Mouse (Mus musculus): ENCODE measurements at regions not wholly inside any gene's neighbourhood (a gene's known extent, or its start where the extent isn't known, plus 50 kb on each side); places are given as distances from the start of the nearest gene placed in this dataset.

DNA sequence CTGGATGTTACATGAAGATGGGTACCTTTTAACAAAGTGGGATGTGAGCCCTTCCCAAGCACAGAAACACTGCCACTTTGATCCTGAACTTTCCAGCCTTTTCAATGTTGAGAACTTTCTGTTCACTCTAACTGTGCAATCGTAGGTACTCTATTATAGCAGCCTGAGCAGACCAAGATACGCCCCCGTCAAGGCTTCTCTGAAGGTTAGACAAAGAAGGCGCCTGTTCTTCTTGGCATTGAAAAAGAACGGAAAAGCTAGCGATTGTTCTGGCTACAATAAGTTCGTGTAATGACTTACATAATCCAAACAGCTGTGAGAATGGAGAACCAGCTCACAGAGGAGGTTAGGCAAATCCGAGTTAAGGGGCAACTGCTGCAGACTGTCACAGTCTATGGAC, 305.9 kb upstream of the Cxcr4 start:
- WGBS: 65% methylated on average over 8 of the region's 8 CpGs
- Histone ChIP-seq H3K4me3 (ENCODE audit: low read depth, low read length) (no peak overlapping the region), H3K27ac (ENCODE audit: low read depth, low read length) (no peak overlapping the region), H3K4me2 (no peak overlapping the region), H3K27me3 (ENCODE audit: control insufficient read depth, insufficient read depth, low read length) (no peaks in the 10 kb centered on the region), H3K4me1 (ENCODE audit: control insufficient read depth, insufficient read depth, low read length) (no peaks in the 10 kb centered on the region), H3K36me3 (ENCODE audit: control insufficient read depth, insufficient read depth, low read length) (no peaks in the 10 kb centered on the region), H3K9ac (ENCODE audit: low read length) (no peak overlapping the region), H3K9me3 (ENCODE audit: control insufficient read depth, low read length) (no peaks in the 10 kb centered on the region)
- DNase-seq (ENCODE audit: low spot score, missing footprints) (no peak), ATAC-seq (ENCODE audit: low FRiP score) (no peak)

GRCm38 (mm10) chr1:128894546-128894945, 302.5 kb upstream of the Cxcr4 start:
- Histone ChIP-seq H3K9ac (ENCODE audit: low read length) (no peak overlapping the region), H3K4me2 (no peak overlapping the region), H3K36me3 (ENCODE audit: control insufficient read depth, insufficient read depth, low read length) (no peaks in the 10 kb centered on the region), H3K9me3 (ENCODE audit: control insufficient read depth, low read length) (no peaks in the 10 kb centered on the region), H3K27ac (ENCODE audit: low read depth, low read length) (no peak overlapping the region), H3K4me3 (ENCODE audit: low read depth, low read length) (no peak overlapping the region), H3K27me3 (ENCODE audit: control insufficient read depth, insufficient read depth, low read length) (no peaks in the 10 kb centered on the region), H3K4me1 (ENCODE audit: control insufficient read depth, insufficient read depth, low read length) (no peaks in the 10 kb centered on the region)
- 86% methylated on average over 5 of the region's 5 CpGs for WGBS
- ATAC-seq (ENCODE audit: low FRiP score) (no peak), DNase-seq (ENCODE audit: low spot score, missing footprints) (no peak)

DNA sequence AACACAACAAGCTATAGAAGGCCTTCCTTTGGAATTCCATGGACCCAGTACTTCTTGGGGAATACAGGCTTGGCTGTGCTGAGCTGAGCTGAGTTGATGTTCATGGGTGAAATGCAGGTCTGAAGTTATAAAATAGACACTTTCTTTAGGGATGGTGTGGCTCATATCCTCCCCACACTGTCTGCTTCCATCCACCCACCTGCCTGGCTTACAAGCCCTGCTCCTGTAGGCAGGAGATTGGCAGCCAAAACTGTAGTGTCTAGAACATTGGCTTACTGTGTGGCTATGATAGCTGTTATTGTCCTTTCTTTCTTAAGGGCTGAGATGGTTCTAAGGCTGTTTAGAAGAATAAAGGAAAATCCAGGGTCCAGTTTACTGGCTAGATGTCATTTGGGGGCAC, 286.2 kb upstream of the Cxcr4 start:
- Histone ChIP-seq H3K27ac (ENCODE audit: low read depth, low read length) (no peak overlapping the region), H3K9ac (ENCODE audit: low read length) (no peak overlapping the region), H3K4me1 (ENCODE audit: control insufficient read depth, insufficient read depth, low read length) (no peaks in the 10 kb centered on the region), H3K9me3 (ENCODE audit: control insufficient read depth, low read length) (no peaks in the 10 kb centered on the region), H3K4me2 (no peak overlapping the region), H3K36me3 (ENCODE audit: control insufficient read depth, insufficient read depth, low read length) (no peaks in the 10 kb centered on the region), H3K27me3 (ENCODE audit: control insufficient read depth, insufficient read depth, low read length) (no peaks in the 10 kb centered on the region), H3K4me3 (ENCODE audit: low read depth, low read length) (no peak overlapping the region)
- DNase-seq (ENCODE audit: low spot score, missing footprints): peak; percentile 10
- ATAC-seq (ENCODE audit: low FRiP score): no peak

DNA sequence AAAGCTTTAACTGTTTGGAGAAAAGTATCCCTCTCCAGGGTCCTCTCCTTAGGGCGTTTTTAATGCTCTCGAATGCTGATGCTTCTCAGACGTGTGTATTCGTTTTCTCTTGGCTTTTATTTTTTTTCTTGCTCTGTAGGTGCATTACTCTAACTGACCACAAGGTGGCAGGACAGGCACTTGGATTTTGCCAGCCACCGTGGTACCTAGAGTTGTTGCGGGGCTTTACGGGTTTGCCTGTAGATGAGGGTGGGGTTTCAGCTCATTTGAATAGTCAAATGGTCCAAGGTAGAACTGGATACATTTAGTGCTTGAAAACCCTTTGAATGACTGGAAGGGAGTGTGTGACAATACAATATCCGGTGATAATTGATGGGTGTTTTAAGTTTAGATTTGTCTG, 283.2 kb upstream of the Cxcr4 start:
- Histone ChIP-seq H3K4me1 (ENCODE audit: control insufficient read depth, insufficient read depth, low read length) (no peaks in the 10 kb centered on the region), H3K4me2 (no peak overlapping the region), H3K27ac (ENCODE audit: low read depth, low read length) (no peak overlapping the region), H3K9me3 (ENCODE audit: control insufficient read depth, low read length) (no peaks in the 10 kb centered on the region), H3K36me3 (ENCODE audit: control insufficient read depth, insufficient read depth, low read length) (no peaks in the 10 kb centered on the region), H3K27me3 (ENCODE audit: control insufficient read depth, insufficient read depth, low read length) (no peaks in the 10 kb centered on the region), H3K4me3 (ENCODE audit: low read depth, low read length) (no peak overlapping the region), H3K9ac (ENCODE audit: low read length) (no peak overlapping the region)
- ATAC-seq (ENCODE audit: low FRiP score) (peak; percentile 72; the same call in 1 of the 2 replicates), DNase-seq (ENCODE audit: low spot score, missing footprints) (peak; percentile 93)
- 12% methylated on average over 8 of the region's 8 CpGs for WGBS

DNA sequence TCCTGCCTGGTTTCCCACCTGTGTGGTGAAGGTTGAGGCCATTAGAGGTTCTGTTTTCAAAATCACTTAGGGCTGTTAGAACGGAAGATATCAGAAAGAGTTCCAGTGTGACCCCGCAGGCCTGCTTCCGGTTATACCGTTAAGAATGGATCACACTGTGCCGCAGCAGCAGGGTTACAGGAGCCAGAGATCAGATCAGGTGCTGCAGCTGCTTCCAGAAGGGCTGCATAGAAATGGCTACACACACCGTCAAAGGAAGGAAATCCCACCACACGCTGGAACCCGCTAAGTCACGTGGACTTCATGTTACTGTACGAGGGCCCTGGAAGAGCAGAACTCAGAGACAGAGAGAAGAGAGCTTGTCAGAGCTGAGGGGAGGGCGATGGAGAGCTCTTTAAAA, 282.1 kb upstream of the Cxcr4 start:
- H3K9ac ChIP-seq (ENCODE audit: low read length): no peak overlapping the region
- H3K4me1 ChIP-seq (ENCODE audit: control insufficient read depth, insufficient read depth, low read length): no peaks in the 10 kb centered on the region
- DNase-seq (ENCODE audit: low spot score, missing footprints): peak; percentile 78
- H3K27ac ChIP-seq (ENCODE audit: low read depth, low read length): no peak overlapping the region
- H3K27me3 ChIP-seq (ENCODE audit: control insufficient read depth, insufficient read depth, low read length): no peaks in the 10 kb centered on the region
- ATAC-seq (ENCODE audit: low FRiP score): no peak
- WGBS: 83% methylated on average over 11 of the region's 11 CpGs
- no peaks in the 10 kb centered on the region for H3K9me3 ChIP-seq (ENCODE audit: control insufficient read depth, low read length)
- H3K36me3 ChIP-seq (ENCODE audit: control insufficient read depth, insufficient read depth, low read length): no peaks in the 10 kb centered on the region
- H3K4me2 ChIP-seq: no peak overlapping the region
- no peak overlapping the region for H3K4me3 ChIP-seq (ENCODE audit: low read depth, low read length)

DNA sequence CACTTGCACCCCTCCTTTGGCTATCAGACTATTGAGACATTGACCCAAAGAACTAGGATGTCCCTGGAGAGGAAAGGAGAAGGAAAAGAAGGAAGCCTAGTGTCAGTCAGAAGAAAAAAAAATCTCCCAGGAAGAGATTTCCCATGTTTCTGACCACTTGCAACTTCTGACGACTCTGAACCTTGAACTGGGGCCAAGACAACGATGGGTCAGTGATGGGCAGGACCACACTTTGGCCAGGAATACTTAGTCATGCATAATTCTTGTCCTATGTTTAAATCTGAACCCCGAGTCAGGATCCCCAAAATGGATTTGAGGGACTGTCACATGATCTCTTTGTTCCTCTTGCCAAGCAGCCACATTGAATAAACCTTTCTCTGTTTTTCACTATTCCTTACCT, 276.7 kb upstream of the Cxcr4 start:
- no peak for ATAC-seq (ENCODE audit: low FRiP score)
- H3K27me3 ChIP-seq (ENCODE audit: control insufficient read depth, insufficient read depth, low read length): no peaks in the 10 kb centered on the region
- H3K27ac ChIP-seq (ENCODE audit: low read depth, low read length): no peak overlapping the region
- no peak for DNase-seq (ENCODE audit: low spot score, missing footprints)
- no peak overlapping the region for H3K4me2 ChIP-seq
- H3K9me3 ChIP-seq (ENCODE audit: control insufficient read depth, low read length): no peaks in the 10 kb centered on the region
- WGBS: 83% methylated on average over 3 of the region's 3 CpGs
- no peak overlapping the region for H3K9ac ChIP-seq (ENCODE audit: low read length)
- no peak overlapping the region for H3K4me3 ChIP-seq (ENCODE audit: low read depth, low read length)
- H3K36me3 ChIP-seq (ENCODE audit: control insufficient read depth, insufficient read depth, low read length): no peaks in the 10 kb centered on the region
- H3K4me1 ChIP-seq (ENCODE audit: control insufficient read depth, insufficient read depth, low read length): no peaks in the 10 kb centered on the region

DNA sequence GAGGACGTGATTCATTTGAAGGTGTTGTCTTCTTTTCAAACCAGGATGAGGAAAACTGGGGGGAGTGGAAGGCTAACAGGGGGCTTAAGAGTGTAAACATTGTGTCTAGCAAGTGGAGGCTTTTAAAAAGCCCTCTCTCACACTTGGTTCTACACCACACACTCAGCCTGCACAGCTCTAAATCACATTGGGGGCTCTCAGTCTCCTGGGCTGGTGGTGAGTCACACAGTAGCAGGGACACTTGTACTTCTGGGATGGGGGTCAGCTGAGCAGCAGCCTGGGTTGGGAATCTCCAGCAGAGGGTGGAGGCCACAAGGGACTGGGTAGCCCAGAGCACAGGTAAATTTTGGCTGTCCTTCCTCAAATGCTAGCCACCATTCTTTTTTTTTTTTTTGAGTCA, 268.4 kb upstream of the Cxcr4 start:
- Histone ChIP-seq H3K27ac (ENCODE audit: low read depth, low read length) (no peak overlapping the region), H3K4me2 (peak overlapping the region; percentile 13; the same call in 1 of the 2 replicates), H3K9me3 (ENCODE audit: control insufficient read depth, low read length) (no peaks in the 10 kb centered on the region), H3K4me1 (ENCODE audit: control insufficient read depth, insufficient read depth, low read length) (peaks cover 10% of the 10 kb centered on the region), H3K4me3 (ENCODE audit: low read depth, low read length) (no peak overlapping the region), H3K27me3 (ENCODE audit: control insufficient read depth, insufficient read depth, low read length) (no peaks in the 10 kb centered on the region; the same call in 1 of the 2 replicates), H3K9ac (ENCODE audit: low read length) (0 out of 2 replicates have a peak overlapping the region, but pooled peaks have one; percentile 20), H3K36me3 (ENCODE audit: control insufficient read depth, insufficient read depth, low read length) (no peaks in the 10 kb centered on the region)
- WGBS: 14% methylated on average over 1 of the region's 1 CpGs
- DNase-seq (ENCODE audit: low spot score, missing footprints) (peak; percentile 86), ATAC-seq (ENCODE audit: low FRiP score) (peak; percentile 58; the same call in 1 of the 2 replicates)

DNA sequence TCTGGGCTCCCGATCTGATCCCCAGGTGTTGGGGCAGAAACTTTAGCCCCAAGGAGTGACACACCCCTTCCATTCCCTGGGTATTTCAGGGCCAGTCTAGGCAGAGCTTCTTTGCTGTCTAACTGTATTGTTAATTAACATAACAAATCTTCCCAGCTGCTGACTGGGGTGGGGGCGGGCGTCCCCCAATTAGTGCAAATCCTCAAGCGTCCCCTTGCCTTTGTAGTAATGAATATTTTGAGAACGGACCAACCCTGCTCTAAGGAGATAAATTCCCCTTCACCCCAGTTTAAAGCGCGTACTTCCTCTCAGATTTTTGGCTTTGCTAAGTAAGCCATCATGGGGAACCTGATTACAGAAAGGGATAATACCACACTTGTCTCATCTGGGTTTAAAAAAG, 268.0 kb upstream of the Cxcr4 start:
- peaks cover 10% of the 10 kb centered on the region for H3K4me1 ChIP-seq (ENCODE audit: control insufficient read depth, insufficient read depth, low read length)
- no peaks in the 10 kb centered on the region for H3K36me3 ChIP-seq (ENCODE audit: control insufficient read depth, insufficient read depth, low read length)
- ATAC-seq (ENCODE audit: low FRiP score) (peak; percentile 71), DNase-seq (ENCODE audit: low spot score, missing footprints) (no peak)
- no peaks in the 10 kb centered on the region for H3K9me3 ChIP-seq (ENCODE audit: control insufficient read depth, low read length)
- 4% methylated on average over 7 of the region's 7 CpGs for WGBS
- H3K27me3 ChIP-seq (ENCODE audit: control insufficient read depth, insufficient read depth, low read length): no peaks in the 10 kb centered on the region; the same call in 1 of the 2 replicates
- H3K9ac ChIP-seq (ENCODE audit: low read length): 0 out of 2 replicates have a peak overlapping the region, but pooled peaks have one; percentile 20
- peak overlapping the region; percentile 13; the same call in 1 of the 2 replicates for H3K4me2 ChIP-seq
- H3K4me3 ChIP-seq (ENCODE audit: low read depth, low read length): no peak overlapping the region
- no peak overlapping the region for H3K27ac ChIP-seq (ENCODE audit: low read depth, low read length)

DNA sequence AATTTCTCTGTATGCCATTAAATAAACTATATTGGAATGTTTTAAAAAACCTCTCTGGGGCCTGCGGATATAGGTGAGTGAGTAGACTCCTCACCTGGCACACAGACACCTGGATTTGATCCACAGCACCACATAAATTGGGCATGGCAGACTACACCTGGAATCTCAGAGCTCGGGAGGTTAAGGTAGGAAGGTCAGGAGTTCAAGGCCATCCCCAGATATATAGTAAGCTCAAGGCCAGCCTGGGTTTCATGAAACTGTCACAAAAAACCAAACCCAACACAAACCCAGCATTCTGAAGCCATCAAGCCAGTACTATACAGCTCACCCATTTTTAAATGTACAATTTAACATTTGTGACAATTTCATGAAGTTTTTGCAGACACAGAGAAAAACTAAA, 266.6 kb upstream of the Cxcr4 start:
- DNase-seq (ENCODE audit: low spot score, missing footprints) (peak; percentile 53), ATAC-seq (ENCODE audit: low FRiP score) (no peak)
- peaks cover 10% of the 10 kb centered on the region for H3K4me1 ChIP-seq (ENCODE audit: control insufficient read depth, insufficient read depth, low read length)
- H3K36me3 ChIP-seq (ENCODE audit: control insufficient read depth, insufficient read depth, low read length): no peaks in the 10 kb centered on the region
- H3K9me3 ChIP-seq (ENCODE audit: control insufficient read depth, low read length): no peaks in the 10 kb centered on the region
- no peak overlapping the region for H3K4me3 ChIP-seq (ENCODE audit: low read depth, low read length)
- no peaks in the 10 kb centered on the region; the same call in 1 of the 2 replicates for H3K27me3 ChIP-seq (ENCODE audit: control insufficient read depth, insufficient read depth, low read length)
- no peak overlapping the region for H3K27ac ChIP-seq (ENCODE audit: low read depth, low read length)
- H3K4me2 ChIP-seq: no peak overlapping the region
- WGBS: 89% methylated on average over 2 of the region's 2 CpGs
- H3K9ac ChIP-seq (ENCODE audit: low read length): no peak overlapping the region

- 62% methylated on average over 2 of the region's 2 CpGs for WGBS
- H3K36me3 ChIP-seq (ENCODE audit: control insufficient read depth, insufficient read depth, low read length): no peaks in the 10 kb centered on the region
- no peak overlapping the region for H3K27ac ChIP-seq (ENCODE audit: low read depth, low read length)
- H3K27me3 ChIP-seq (ENCODE audit: control insufficient read depth, insufficient read depth, low read length): no peaks in the 10 kb centered on the region; the same call in 1 of the 2 replicates
- peaks cover 10% of the 10 kb centered on the region for H3K4me1 ChIP-seq (ENCODE audit: control insufficient read depth, insufficient read depth, low read length)
- no peak overlapping the region for H3K9ac ChIP-seq (ENCODE audit: low read length)
- ATAC-seq (ENCODE audit: low FRiP score) (no peak), DNase-seq (ENCODE audit: low spot score, missing footprints) (peak; percentile 73)
- H3K9me3 ChIP-seq (ENCODE audit: control insufficient read depth, low read length): no peaks in the 10 kb centered on the region
- no peak overlapping the region for H3K4me2 ChIP-seq
- H3K4me3 ChIP-seq (ENCODE audit: low read depth, low read length): no peak overlapping the region
These were observed 264.8 kb upstream of the Cxcr4 start for GRCm38 (mm10) chr1:128856933-128857332.

All from midbrain, embryonic 11.5 days (tissue).